Mouse (Mus musculus) megakaryocyte, embryonic 14.5 days (primary cell): ENCODE measurements around the gene Manf. TPM values are rescaled to one million over a fixed set of nuclear protein-coding genes. Genes with fewer than 3 reads are reported as not detected.

Experiments used
- H3K27me3 ChIP-seq: replicated peaks from 2 replicates; pipeline ENCODE3; 2012; ENCODE audit warnings: inconsistent platforms
- H3K36me3 ChIP-seq: replicated peaks from 2 replicates; pipeline ENCODE3; 2012; ENCODE audit warnings: low read length, inconsistent platforms, mixed read lengths
- H3K4me1 ChIP-seq: 2 replicates; pipeline ENCODE4 v1.6.1; 2012; ENCODE audit warnings: inconsistent platforms
- H3K4me3 ChIP-seq: replicated peaks from 2 replicates; pipeline ENCODE3; 2012; ENCODE audit warnings: moderate library complexity, mild to moderate bottlenecking, inconsistent platforms
- H3K9me3 ChIP-seq: 2 replicates; pipeline ENCODE4 v1.6.1; 2012; ENCODE audit warnings: inconsistent platforms
- FLI1 ChIP-seq: IDR thresholded peaks from 2 replicates; pipeline ENCODE4 v1.6.1; 2012; ENCODE audit warnings: low read length, inconsistent platforms, mixed read lengths
- GATA1 ChIP-seq: IDR thresholded peaks from 3 replicates; pipeline ENCODE4 v1.6.1; 2012; ENCODE audit warnings: mixed read lengths, low read length, inconsistent platforms, borderline replicate concordance
- polyA plus RNA-seq: library from polyadenylated mRNA; stranded (reverse); fragments of >175 nt; gene quantifications from 2 replicates; pipeline ENCODE4 v1.2.3, GENCODE M21; 2012; ENCODE audit warnings: low replicate concordance; ENCODE audit not compliant: insufficient read depth

Manf gene
- polyA plus RNA-seq, 1 experiment, result 174 TPM

GRCm38 (mm10) chr9:106856664-106857063 lies 35.1 kb downstream of the Manf start:
- H3K36me3 ChIP-seq, result peaks cover 98% of the 10 kb centered on the region
- no peaks in the 10 kb centered on the region for H3K27me3 ChIP-seq
- H3K4me1 ChIP-seq, result no peaks in the 10 kb centered on the region; the same call in 1 of the 2 replicates
- no peaks in the 10 kb centered on the region for H3K9me3 ChIP-seq
- TF ChIP-seq GATA1, result no peak
- no peak for TF ChIP-seq FLI1
- no peak overlapping the region for H3K4me3 ChIP-seq

GRCm38 (mm10) chr9:106842800-106843199 lies 49.0 kb downstream of the Manf start:
- TF ChIP-seq FLI1 (no peak), GATA1 (no peak)
- no peaks in the 10 kb centered on the region for H3K9me3 ChIP-seq
- peaks cover 7% of the 10 kb centered on the region; the same call in 1 of the 2 replicates for H3K4me1 ChIP-seq
- H3K4me3 ChIP-seq, result no peak overlapping the region
- no peaks in the 10 kb centered on the region for H3K27me3 ChIP-seq
- peaks cover 88% of the 10 kb centered on the region for H3K36me3 ChIP-seq

- TF ChIP-seq FLI1 (no peak), GATA1 (no peak)
- H3K27me3 ChIP-seq, result no peaks in the 10 kb centered on the region
- no peaks in the 10 kb centered on the region for H3K9me3 ChIP-seq
- peaks cover 93% of the 10 kb centered on the region for H3K36me3 ChIP-seq
- no peak overlapping the region for H3K4me3 ChIP-seq
- H3K4me1 ChIP-seq, result no peaks in the 10 kb centered on the region
Measured at GRCm38 (mm10) chr9:106840569-106840968, 51.2 kb downstream of the Manf start.

GRCm38 (mm10) chr9:106822381-106823104 lies 69.2 kb downstream of the Manf start:
- Histone ChIP-seq H3K27me3 (no peaks in the 10 kb centered on the region), H3K4me3 (peak overlapping the region; percentile 97), H3K9me3 (no peaks in the 10 kb centered on the region), H3K4me1 (peaks cover 29% of the 10 kb centered on the region; the same call in 1 of the 2 replicates), H3K36me3 (no peaks in the 10 kb centered on the region)
- no peak for TF ChIP-seq GATA1
- no peak for TF ChIP-seq FLI1

- no peaks in the 10 kb centered on the region for H3K9me3 ChIP-seq
- no peaks in the 10 kb centered on the region for H3K36me3 ChIP-seq
- H3K4me1 ChIP-seq, result peaks cover 22% of the 10 kb centered on the region; the same call in 1 of the 2 replicates
- TF ChIP-seq FLI1 (no peak), GATA1 (no peak)
- no peaks in the 10 kb centered on the region for H3K27me3 ChIP-seq
- H3K4me3 ChIP-seq, result peak within 1 kb of the TSS; percentile 97
Measured at GRCm38 (mm10) chr9:106821618-106822380, 70.0 kb downstream of the Manf start, which contains the start of gene Dcaf1. TSS of gene Dcaf1 (plus strand) at chr9:106821874.

- H3K4me1 ChIP-seq, result peaks cover 18% of the 10 kb centered on the region; the same call in 1 of the 2 replicates
- H3K36me3 ChIP-seq, result no peaks in the 10 kb centered on the region
- peak overlapping the region; percentile 97 for H3K4me3 ChIP-seq
- H3K27me3 ChIP-seq, result no peaks in the 10 kb centered on the region
- H3K9me3 ChIP-seq, result no peaks in the 10 kb centered on the region
- TF ChIP-seq GATA1 (no peak), FLI1 (no peak)
Measured at GRCm38 (mm10) chr9:106821050-106821617, 70.6 kb downstream of the Manf start.

GRCm38 (mm10) chr9:106819201-106819600 lies 72.6 kb downstream of the Manf start:
- no peaks in the 10 kb centered on the region for H3K9me3 ChIP-seq
- H3K36me3 ChIP-seq, result no peaks in the 10 kb centered on the region
- TF ChIP-seq GATA1, result no peak
- TF ChIP-seq FLI1, result no peak
- H3K4me3 ChIP-seq, result no peak overlapping the region
- H3K27me3 ChIP-seq, result peaks cover 3% of the 10 kb centered on the region
- H3K4me1 ChIP-seq, result peaks cover 7% of the 10 kb centered on the region; the same call in 1 of the 2 replicates

- Histone ChIP-seq H3K36me3 (no peaks in the 10 kb centered on the region), H3K27me3 (peaks cover 3% of the 10 kb centered on the region), H3K4me1 (peaks cover 5% of the 10 kb centered on the region; the same call in 1 of the 2 replicates), H3K9me3 (no peaks in the 10 kb centered on the region), H3K4me3 (no peak overlapping the region)
- TF ChIP-seq FLI1, result no peak
Measured at GRCm38 (mm10) chr9:106818191-106818590, 73.6 kb downstream of the Manf start.

- Histone ChIP-seq H3K4me1 (no peaks in the 10 kb centered on the region), H3K9me3 (peaks cover 33% of the 10 kb centered on the region), H3K36me3 (no peaks in the 10 kb centered on the region), H3K27me3 (no peaks in the 10 kb centered on the region), H3K4me3 (no peak overlapping the region)
- no peak for TF ChIP-seq GATA1
- TF ChIP-seq FLI1, result no peak
Measured at GRCm38 (mm10) chr9:106806503-106806902, 85.3 kb downstream of the Manf start.
